Mouse (Mus musculus) ES-Bruce4 (cell line): ENCODE data around the gene Spg20.

Experiments used
- CTCF ChIP-seq: IDR thresholded peaks from one replicate; pipeline ENCODE4 v1.8.1; 2011; ENCODE audit warnings: low read depth, low read length
- POLR2A ChIP-seq: IDR thresholded peaks from one replicate; pipeline ENCODE4 v1.8.1; 2011; ENCODE audit warnings: low read length; ENCODE audit not compliant: insufficient read depth

- no peak for TF ChIP-seq POLR2A
- no peak for TF ChIP-seq CTCF
Observed at GRCm38 (mm10) chr3:55105372-55106023, 6.4 kb upstream of the Spg20 start.
